Mouse (Mus musculus) midbrain, embryonic 13.5 days (tissue): ENCODE data around the gene Tac4. TPM values are rescaled to one million over a fixed set of nuclear protein-coding genes. Genes with fewer than 3 reads are reported as not detected.

Experiments
- ATAC-seq: fragments of 200-750 bp; cut with Nextera tagmentation; 2 replicates; pipeline ENCODE4 v1.8.0; 2017; ENCODE audit warnings: mild to moderate bottlenecking, moderate TSS enrichment, moderate library complexity
- H3K27ac ChIP-seq: fragments of 300-500 bp; sonication (generic); 2 replicates; pipeline ENCODE4 v1.5.1; 2015; ENCODE audit warnings: inconsistent platforms, mild to moderate bottlenecking, moderate library complexity
- H3K27me3 ChIP-seq: fragments of 300-500 bp; sonication (generic); 2 replicates; pipeline ENCODE4 v1.6.1; 2015; ENCODE audit warnings: mild to moderate bottlenecking, inconsistent platforms
- H3K36me3 ChIP-seq: fragments of 300-500 bp; sonication (generic); 2 replicates; pipeline ENCODE4 v1.6.1; 2015; ENCODE audit warnings: mild to moderate bottlenecking, inconsistent platforms
- H3K4me1 ChIP-seq: fragments of 300-500 bp; sonication (generic); replicated peaks from 2 replicates; pipeline ENCODE4 v1.6.1; 2015; ENCODE audit warnings: inconsistent platforms
- H3K4me2 ChIP-seq: fragments of 300-500 bp; sonication (generic); replicated peaks from 2 replicates; pipeline ENCODE4 v1.6.1; 2015; ENCODE audit warnings: moderate library complexity, mild to moderate bottlenecking, inconsistent platforms
- H3K4me3 ChIP-seq: fragments of 300-500 bp; sonication (generic); replicated peaks from 2 replicates; pipeline ENCODE4 v1.5.1; 2015; ENCODE audit warnings: mild to moderate bottlenecking, inconsistent platforms
- H3K9ac ChIP-seq: fragments of 300-500 bp; sonication (generic); replicated peaks from 2 replicates; pipeline ENCODE4 v1.6.1; 2015; ENCODE audit warnings: mild to moderate bottlenecking, inconsistent platforms
- H3K9me3 ChIP-seq: fragments of 300-500 bp; sonication (generic); 2 replicates; pipeline ENCODE4 v1.6.1; 2016; ENCODE audit warnings: mild to moderate bottlenecking, inconsistent platforms
- WGBS: fragments of 180-500 bp; shearing (Covaris S2); methylation state at CpG from one replicate; pipeline ENCODE4 v1.1.7; 2015; 5-methylcytosine and 5-hydroxymethylcytosine counted together
- polyA plus RNA-seq: library from polyadenylated mRNA; unstranded; fragments of >200 nt; fragmentation: Nextera tagmentation; extraction: Ambion mirVana; gene quantifications from 2 replicates; pipeline ENCODE4 v1.2.1, GENCODE M21; 2015

Tac4 gene
- polyA plus RNA-seq: not detected in 2 replicates

DNA sequence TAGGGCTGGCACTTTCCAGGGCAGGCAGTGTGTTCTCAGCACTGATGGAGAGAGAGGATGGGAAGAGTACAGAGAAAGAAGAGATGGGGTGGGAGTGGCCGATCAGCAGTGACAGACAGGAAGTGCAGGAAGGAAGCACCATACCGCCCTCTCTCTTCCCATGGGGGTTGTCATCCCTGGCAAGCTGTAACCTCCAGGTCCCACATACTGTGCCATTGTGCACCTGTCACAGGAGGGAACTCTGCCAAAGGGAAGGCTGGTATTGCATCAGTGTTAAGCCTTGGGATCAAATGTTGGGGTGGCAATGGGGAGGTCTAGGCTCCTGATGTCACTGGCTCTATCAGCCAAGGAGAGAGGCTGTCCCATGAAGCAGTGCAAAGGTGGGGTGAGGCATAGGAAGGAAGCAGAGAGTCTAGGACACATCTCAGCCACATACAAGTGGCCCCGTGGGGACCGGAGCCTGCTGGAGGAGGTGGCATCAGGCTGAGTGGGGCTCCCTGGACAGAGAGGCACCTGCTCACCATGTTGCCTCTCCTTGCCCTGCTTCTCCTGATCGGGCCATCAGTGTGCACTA lies at the start of gene Tac4:
Gene Tac4, plus strand, starts transcription at position 352 of the 574 bp plus-strand sequence.
- no peaks in the 10 kb centered on the region for H3K9me3 ChIP-seq
- peaks cover 35% of the 10 kb centered on the region for H3K4me1 ChIP-seq
- WGBS: 79% methylated on average over 5 of the region's 5 CpGs
- H3K9ac ChIP-seq: no peak within 1 kb of the TSS
- peaks cover 18% of the 10 kb centered on the region for H3K27me3 ChIP-seq
- H3K4me2 ChIP-seq: no peak within 1 kb of the TSS
- no peaks in the 10 kb centered on the region for H3K36me3 ChIP-seq
- H3K27ac ChIP-seq: no peak within 1 kb of the TSS
- ATAC-seq: no peak
- H3K4me3 ChIP-seq: no peak within 1 kb of the TSS

DNA sequence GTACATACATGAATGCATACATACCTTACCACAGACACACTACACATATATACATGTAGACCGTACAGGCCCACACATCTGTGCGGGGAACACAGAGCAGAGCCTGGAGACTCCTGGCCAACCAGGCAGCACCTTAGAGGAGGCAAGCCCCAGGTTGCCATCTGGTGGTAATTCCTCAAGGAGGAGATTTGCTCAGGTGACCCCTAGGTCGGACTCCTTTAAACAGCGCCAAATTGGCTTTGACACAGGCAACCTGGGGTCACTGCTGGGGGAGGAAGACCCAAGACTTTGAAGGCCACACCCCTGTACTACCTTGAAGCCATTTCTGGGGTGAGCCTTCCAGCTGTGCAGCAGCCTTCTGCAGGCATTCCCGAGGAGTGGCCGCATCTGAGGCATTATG lies 47.7 kb upstream of the Tac4 start:
- no peak for ATAC-seq
- Histone ChIP-seq H3K4me1 (peaks cover 21% of the 10 kb centered on the region), H3K36me3 (no peaks in the 10 kb centered on the region), H3K4me2 (no peak overlapping the region), H3K27ac (no peak overlapping the region), H3K4me3 (no peak overlapping the region), H3K9me3 (no peaks in the 10 kb centered on the region), H3K9ac (no peak overlapping the region), H3K27me3 (0 out of 2 replicates have a peak, but pooled peaks cover 6% of the 10 kb centered on the region)
- 36% methylated on average over 6 of the region's 6 CpGs for WGBS

DNA sequence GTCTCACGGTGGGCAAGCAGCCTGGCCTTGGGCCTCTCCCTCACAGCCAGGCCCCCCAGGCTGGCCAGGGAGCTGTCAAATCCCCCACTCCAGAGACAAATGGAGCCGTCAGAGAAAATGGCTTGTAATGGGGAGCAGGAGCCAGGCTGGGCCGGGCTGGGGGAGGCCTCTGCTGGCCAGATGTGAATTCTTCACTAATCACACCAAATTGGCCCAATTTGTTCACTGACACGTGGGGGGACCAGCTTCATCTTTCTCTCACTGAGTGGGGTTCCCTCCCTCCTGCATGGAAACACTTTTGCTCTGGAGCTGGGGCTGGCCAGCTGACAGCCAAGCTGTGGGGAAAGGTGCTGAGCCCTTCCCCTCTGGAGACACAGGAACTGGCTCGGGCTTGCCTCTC lies 47.0 kb upstream of the Tac4 start:
- Histone ChIP-seq H3K36me3 (no peaks in the 10 kb centered on the region), H3K27ac (no peak overlapping the region), H3K27me3 (peaks cover 10% of the 10 kb centered on the region; the same call in 1 of the 2 replicates), H3K4me2 (no peak overlapping the region), H3K4me3 (no peak overlapping the region), H3K9me3 (no peaks in the 10 kb centered on the region), H3K9ac (no peak overlapping the region), H3K4me1 (peaks cover 21% of the 10 kb centered on the region)
- WGBS: 18% methylated on average over 5 of the region's 5 CpGs
- ATAC-seq: no peak

DNA sequence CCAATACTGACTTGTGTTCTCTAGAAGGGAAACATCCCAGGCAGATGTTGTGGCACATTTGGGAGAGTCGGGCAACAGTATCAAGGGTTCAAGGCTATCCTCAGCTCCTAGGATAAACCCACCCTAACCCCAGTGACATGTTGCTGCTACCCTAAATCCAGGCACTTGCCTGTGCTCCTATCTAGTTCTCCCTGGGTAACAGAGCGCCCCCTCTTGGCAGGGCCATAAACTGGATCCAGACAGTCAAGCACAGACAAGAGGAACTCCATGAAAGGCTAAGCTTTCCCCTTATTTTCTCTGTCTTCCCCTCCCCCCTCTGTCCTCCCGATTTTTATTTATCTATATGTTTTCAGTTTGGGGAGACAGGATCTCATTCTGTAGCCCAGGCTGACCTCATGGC lies 45.1 kb upstream of the Tac4 start:
- Histone ChIP-seq H3K9me3 (no peaks in the 10 kb centered on the region), H3K27me3 (peaks cover 25% of the 10 kb centered on the region), H3K4me1 (peaks cover 9% of the 10 kb centered on the region), H3K4me3 (no peak overlapping the region), H3K36me3 (no peaks in the 10 kb centered on the region), H3K9ac (no peak overlapping the region), H3K27ac (no peak overlapping the region), H3K4me2 (no peak overlapping the region)
- no peak for ATAC-seq
- 73% methylated on average over 3 of the region's 3 CpGs for WGBS

DNA sequence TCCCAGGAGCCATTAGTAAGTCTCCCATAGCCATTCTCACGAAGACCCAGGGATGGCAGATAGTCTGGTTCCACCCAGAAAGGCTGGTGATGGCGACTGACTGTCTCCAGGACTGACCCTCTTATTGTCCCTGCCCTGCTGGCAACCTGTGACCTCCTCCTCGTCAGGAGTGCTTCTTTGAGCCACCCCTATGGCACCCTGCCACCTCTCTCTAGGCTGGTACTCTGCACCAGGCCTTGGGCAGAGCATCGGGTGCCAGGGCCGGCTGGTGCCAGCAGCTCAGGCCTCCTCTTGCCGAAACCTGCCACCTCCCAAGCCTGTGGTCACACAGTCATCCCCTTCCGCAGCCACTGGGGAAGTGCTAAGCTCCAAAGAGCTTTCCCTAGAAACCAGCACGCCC lies 42.2 kb upstream of the Tac4 start:
- Histone ChIP-seq H3K4me2 (no peak overlapping the region), H3K27me3 (peaks cover 43% of the 10 kb centered on the region), H3K4me1 (peaks cover 17% of the 10 kb centered on the region), H3K9ac (no peak overlapping the region), H3K4me3 (no peak overlapping the region), H3K9me3 (no peaks in the 10 kb centered on the region), H3K27ac (no peak overlapping the region), H3K36me3 (no peaks in the 10 kb centered on the region)
- no peak for ATAC-seq
- 57% methylated on average over 8 of the region's 8 CpGs for WGBS

DNA sequence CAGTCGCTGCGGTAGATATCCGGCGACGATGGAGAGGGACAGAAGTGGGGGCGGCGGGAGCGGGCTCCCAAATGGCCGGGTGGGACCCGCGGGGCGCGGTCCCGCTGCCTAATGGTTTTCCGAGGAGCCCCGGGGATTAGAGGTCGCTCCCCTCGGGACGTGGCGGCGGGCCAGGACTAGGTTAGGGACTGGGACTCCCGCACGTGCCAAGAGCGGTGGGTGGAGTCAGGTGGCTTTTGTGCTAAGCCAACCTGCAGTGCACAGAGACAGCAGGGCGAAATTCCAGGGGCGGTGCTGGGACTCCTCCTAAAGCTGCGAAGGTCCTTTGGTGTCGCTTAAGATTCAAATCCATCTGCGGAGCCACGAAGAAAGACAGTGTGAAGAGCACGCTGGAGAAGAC lies 37.9 kb upstream of the Tac4 start:
- H3K4me2 ChIP-seq: peak overlapping the region; percentile 55
- peak; percentile 37; the same call in 1 of the 2 replicates for ATAC-seq
- H3K9me3 ChIP-seq: no peaks in the 10 kb centered on the region
- H3K27me3 ChIP-seq: peaks cover 61% of the 10 kb centered on the region
- peak overlapping the region; percentile 49 for H3K9ac ChIP-seq
- no peak overlapping the region for H3K27ac ChIP-seq
- peak overlapping the region; percentile 36 for H3K4me3 ChIP-seq
- under 1% methylated on average over 31 of the region's 31 CpGs for WGBS
- H3K36me3 ChIP-seq: no peaks in the 10 kb centered on the region
- peaks cover 13% of the 10 kb centered on the region for H3K4me1 ChIP-seq

DNA sequence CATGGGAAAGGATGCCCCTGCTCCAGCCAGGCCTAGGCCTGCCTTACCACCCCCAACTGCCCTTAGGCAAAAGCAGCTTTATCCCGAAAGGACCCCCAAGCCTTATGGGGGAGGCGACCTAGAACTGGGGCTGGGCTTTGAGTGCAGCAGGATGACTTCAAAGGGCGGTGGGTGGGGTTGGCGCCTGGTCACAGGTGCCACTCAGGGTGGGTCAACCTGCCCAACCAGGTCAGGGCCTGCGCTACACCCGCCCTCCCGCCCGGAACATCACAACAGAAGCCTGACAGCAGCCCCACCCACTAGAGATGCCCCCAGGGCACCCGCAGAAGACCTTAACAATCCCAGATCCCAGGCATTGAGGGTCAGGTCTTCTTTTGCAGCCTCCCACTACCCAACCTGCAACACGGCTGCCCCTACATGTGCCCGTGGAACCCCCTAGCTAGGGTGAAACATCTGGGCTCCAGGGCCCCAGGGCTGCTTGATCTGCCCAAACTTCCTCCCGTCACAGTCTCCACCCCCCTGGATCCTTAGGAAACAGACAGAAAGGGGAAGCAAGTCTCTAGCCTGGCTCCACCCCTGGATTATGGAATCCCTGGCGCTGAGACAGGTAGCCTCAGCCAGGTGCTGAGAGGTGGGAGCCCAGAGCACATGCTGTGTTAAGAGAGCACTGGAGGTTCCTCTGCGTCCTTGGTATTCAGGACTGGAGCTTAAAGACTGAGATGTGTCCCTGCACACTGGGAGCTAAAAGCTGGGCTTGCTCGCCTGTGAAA lies 37.0 kb upstream of the Tac4 start:
- Histone ChIP-seq H3K4me3 (peak overlapping the region; percentile 36), H3K4me1 (peaks cover 13% of the 10 kb centered on the region), H3K9ac (no peak overlapping the region), H3K9me3 (no peaks in the 10 kb centered on the region), H3K4me2 (peak overlapping the region; percentile 55), H3K36me3 (no peaks in the 10 kb centered on the region), H3K27me3 (peaks cover 56% of the 10 kb centered on the region), H3K27ac (no peak overlapping the region)
- 13% methylated on average over 15 of the region's 15 CpGs for WGBS
- ATAC-seq: 0 out of 2 replicates have a peak, but pooled peaks have one; percentile 30

DNA sequence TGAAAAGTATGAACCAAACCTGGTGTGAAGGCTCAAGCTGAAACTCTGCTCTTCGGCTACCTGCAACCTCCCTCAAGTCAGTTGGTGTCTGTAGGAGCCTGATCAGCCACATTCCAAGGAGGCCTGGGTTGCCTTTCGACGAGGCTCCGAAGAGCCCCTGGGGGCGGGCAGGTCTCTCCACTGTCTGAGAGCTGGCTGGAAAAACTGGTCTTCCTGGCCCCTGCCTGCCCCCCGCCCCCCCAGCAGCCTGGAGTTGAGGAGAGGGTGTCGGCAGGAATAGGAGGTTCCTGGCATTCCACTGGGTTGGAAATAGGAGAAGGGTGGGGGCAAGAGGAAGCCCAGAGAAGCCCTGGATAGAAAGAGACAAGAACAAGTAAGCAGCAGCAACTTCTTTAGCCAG lies 35.9 kb upstream of the Tac4 start:
- Histone ChIP-seq H3K9me3 (no peaks in the 10 kb centered on the region), H3K27ac (no peak overlapping the region), H3K4me2 (no peak overlapping the region), H3K9ac (no peak overlapping the region), H3K27me3 (peaks cover 53% of the 10 kb centered on the region), H3K36me3 (no peaks in the 10 kb centered on the region), H3K4me1 (peaks cover 13% of the 10 kb centered on the region), H3K4me3 (no peak overlapping the region)
- 25% methylated on average over 7 of the region's 7 CpGs for WGBS
- ATAC-seq: no peak

DNA sequence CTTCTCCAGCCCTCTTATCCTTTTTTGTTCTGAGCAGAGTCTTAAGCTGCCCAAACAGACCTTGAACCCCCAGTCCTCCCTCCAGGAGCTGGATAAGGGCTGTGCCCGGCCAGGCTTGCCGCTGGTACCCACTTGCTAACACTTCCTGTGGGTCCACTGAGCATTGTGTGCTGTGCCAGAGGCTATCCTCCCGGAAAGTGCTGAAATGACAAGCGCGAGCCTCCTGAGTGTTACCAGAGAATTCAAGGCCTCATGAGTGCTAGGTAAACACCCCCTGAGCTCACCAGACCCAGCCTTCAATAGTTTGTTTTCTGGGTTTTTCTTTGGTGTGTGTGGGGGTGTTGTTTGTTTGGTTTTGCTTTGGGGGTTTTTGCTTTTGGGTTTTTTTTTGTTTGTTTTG lies 33.9 kb upstream of the Tac4 start:
- no peaks in the 10 kb centered on the region for H3K36me3 ChIP-seq
- peaks cover 18% of the 10 kb centered on the region for H3K4me1 ChIP-seq
- H3K27me3 ChIP-seq: peaks cover 52% of the 10 kb centered on the region
- 66% methylated on average over 5 of the region's 5 CpGs for whole genome bisulfite sequencing
- no peak for ATAC-seq
- H3K27ac ChIP-seq: no peak overlapping the region
- H3K4me3 ChIP-seq: no peak overlapping the region
- H3K9ac ChIP-seq: no peak overlapping the region
- no peaks in the 10 kb centered on the region for H3K9me3 ChIP-seq
- H3K4me2 ChIP-seq: no peak overlapping the region

DNA sequence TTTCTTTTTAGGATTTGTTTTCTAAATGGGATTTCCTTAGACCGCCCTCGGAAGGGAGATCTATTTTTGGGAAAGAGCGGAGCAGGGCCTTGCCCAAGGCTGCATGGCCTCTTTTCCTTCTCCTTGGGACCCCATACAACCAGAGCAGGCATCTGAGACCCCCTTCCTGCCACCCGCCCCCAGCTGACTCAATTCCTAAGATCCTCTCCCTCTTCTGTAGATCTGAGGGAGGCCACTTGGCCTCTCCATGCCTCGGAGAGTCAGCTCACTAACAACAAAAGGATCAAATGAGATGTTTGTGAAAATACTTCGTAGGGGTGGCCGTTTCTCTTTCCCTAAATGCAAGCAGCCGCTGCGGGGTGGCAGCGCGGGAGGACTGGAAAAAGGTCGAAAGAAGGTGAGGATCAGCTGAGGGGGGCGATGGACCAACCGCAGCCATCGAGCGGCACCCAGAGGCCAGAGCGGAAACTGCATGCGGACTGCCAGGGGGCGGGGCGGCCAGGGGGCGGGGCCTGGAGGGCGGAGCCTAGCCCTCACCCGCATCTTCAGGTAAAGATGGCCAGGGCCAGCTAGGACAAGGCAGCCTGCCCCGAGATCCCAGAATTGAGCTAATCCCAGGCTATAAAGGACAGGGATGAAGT lies 29.5 kb upstream of the Tac4 start:
- no peak overlapping the region for H3K4me3 ChIP-seq
- H3K4me1 ChIP-seq: peaks cover 5% of the 10 kb centered on the region
- 0 out of 2 replicates have a peak overlapping the region, but pooled peaks have one; percentile 39 for H3K9ac ChIP-seq
- 8% methylated on average over 24 of the region's 24 CpGs for whole genome bisulfite sequencing
- H3K27ac ChIP-seq: no peak overlapping the region
- H3K27me3 ChIP-seq: peaks cover 21% of the 10 kb centered on the region
- no peaks in the 10 kb centered on the region for H3K9me3 ChIP-seq
- ATAC-seq: peak; percentile 65; the same call in 1 of the 2 replicates
- H3K36me3 ChIP-seq: no peaks in the 10 kb centered on the region
- peak overlapping the region; percentile 45 for H3K4me2 ChIP-seq

DNA sequence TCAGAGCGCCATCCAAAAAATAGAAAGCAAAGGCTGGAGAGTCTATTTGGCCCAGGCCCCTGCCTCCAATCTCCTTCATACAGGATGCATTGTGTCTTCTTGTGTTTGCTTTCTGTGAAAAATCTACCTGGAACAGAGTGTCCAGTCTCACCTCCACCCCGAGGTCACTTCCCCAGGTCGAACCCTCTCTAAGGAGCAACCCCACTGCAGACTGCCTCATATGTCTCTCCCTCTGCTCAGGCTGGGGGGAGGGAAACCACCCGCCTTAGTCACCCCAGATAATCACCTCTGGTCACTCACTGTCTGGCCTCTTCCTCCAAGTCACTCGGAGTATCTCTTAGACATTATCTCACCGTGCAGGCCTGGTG lies 29.0 kb upstream of the Tac4 start:
- Histone ChIP-seq H3K4me1 (peaks cover 5% of the 10 kb centered on the region), H3K4me2 (peak overlapping the region; percentile 45; the same call in 1 of the 2 replicates), H3K9me3 (no peaks in the 10 kb centered on the region), H3K4me3 (no peak overlapping the region), H3K9ac (no peak overlapping the region), H3K27me3 (peaks cover 21% of the 10 kb centered on the region), H3K36me3 (no peaks in the 10 kb centered on the region), H3K27ac (no peak overlapping the region)
- peak; percentile 57; the same call in 1 of the 2 replicates for ATAC-seq
- 37% methylated on average over 6 of the region's 6 CpGs for WGBS

DNA sequence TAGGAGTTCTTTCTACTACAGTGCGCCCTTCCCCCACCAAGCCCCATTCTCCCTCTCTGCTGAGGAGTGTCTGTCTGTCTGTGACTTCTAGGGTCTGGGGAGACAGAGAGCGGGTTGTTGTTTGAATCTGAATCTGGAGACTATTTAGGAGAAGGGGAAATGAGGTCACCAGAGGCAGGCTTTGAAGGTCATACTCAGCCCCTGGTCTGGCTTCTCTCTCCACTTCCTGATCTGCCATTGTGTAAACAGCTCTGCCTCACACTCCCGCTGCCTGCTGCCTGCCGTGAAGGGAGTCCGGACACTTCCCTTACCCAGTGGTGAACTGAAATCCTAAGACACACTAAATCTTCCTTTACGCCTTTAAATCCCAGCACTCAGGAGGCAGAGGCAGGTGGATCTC lies 22.9 kb upstream of the Tac4 start:
- 82% methylated on average over 6 of the region's 6 CpGs for WGBS
- ATAC-seq: no peak

More for the DNA sequence above, 22.9 kb upstream of the Tac4 start:
- Histone ChIP-seq H3K4me2 (no peak overlapping the region), H3K27me3 (0 out of 2 replicates have a peak, but pooled peaks cover 6% of the 10 kb centered on the region), H3K27ac (no peak overlapping the region), H3K9ac (no peak overlapping the region), H3K9me3 (no peaks in the 10 kb centered on the region), H3K4me3 (no peak overlapping the region), H3K36me3 (no peaks in the 10 kb centered on the region), H3K4me1 (0 out of 2 replicates have a peak, but pooled peaks cover 3% of the 10 kb centered on the region)
